Mouse (Mus musculus) left cerebral cortex, postnatal 36 days (tissue): ENCODE measurements around the gene Wnt1. TPM values are rescaled to one million over a fixed set of nuclear protein-coding genes. Genes with fewer than 3 reads are reported as not detected.
A peak's percentile ranks its signal among the peaks of the same experiment; 100 is the strongest.
"Not testable (repeated sequence)": the region's sequence is repeated elsewhere in the genome, so short reads cannot be mapped to it uniquely, and the experiment has no call there.

Experiments used
- DNase-seq, 2 experiments: peaks; one replicate each; pipeline ENCODE4 v3.0.0; 2021 to 2022; ENCODE audit warnings: low spot score in 2 of 2, mixed read lengths in 1 of 2
- intact Hi-C: fragments of 180-260 bp; cut with DNase I; formaldehyde crosslinking; loops from one replicate; pipeline ENCODE4 v1.15.1; 2025
- total RNA-seq, 2 experiments: library from RNA; stranded (reverse); gene quantifications; 2 replicates each; pipeline ENCODE4 v1.2.3; 2021

Wnt1 gene
- total RNA-seq = not detected

GRCm38 (mm10) chr15:98789661-98790535 lies at the start of gene Wnt1:
Gene Wnt1 (plus strand): TSS chr15:98789857.
- intact Hi-C loops = loop anchor here (5.0 kb wide), 1 partner anchor 128 kb away; the partner anchor contains the start of gene Ddx23
- no peak for DNase-seq

GRCm38 (mm10) chr15:98740219-98740618 lies 49.4 kb upstream of the Wnt1 start:
- intact Hi-C loops = no loop called here
- no peak for DNase-seq

- no peak for DNase-seq
- intact Hi-C loops = no loop called here
Measured at GRCm38 (mm10) chr15:98742766-98743428, 46.8 kb upstream of the Wnt1 start.

GRCm38 (mm10) chr15:98743863-98744262 lies 45.8 kb upstream of the Wnt1 start:
- intact Hi-C loops, DNase-seq: not testable (repeated sequence)

- intact Hi-C loops = no loop called here
- peak in 1 of 2 experiments; percentile 30 for DNase-seq
Measured at GRCm38 (mm10) chr15:98746344-98746965, 43.2 kb upstream of the Wnt1 start.

- DNase-seq = no peak
- intact Hi-C loops = no loop called here
Measured at GRCm38 (mm10) chr15:98747296-98747695, 42.4 kb upstream of the Wnt1 start.

GRCm38 (mm10) chr15:98749093-98749492 lies 40.6 kb upstream of the Wnt1 start:
- intact Hi-C loops = no loop called here

GRCm38 (mm10) chr15:98753021-98753423 lies 36.6 kb upstream of the Wnt1 start:
- DNase-seq = no peak
- intact Hi-C loops = no loop called here

More at GRCm38 (mm10) chr15:98749093-98749492, 40.6 kb upstream of the Wnt1 start:
- DNase-seq = no peak

GRCm38 (mm10) chr15:98754125-98754524 lies 35.5 kb upstream of the Wnt1 start:
- intact Hi-C loops = no loop called here
- no peak for DNase-seq

GRCm38 (mm10) chr15:98762201-98762621 lies 27.4 kb upstream of the Wnt1 start:
- intact Hi-C loops = loop anchor here (5.0 kb wide), 1 partner anchor 35 kb away; no protein-coding TSS in a partner anchor
- peak; percentile 74 to 79 for DNase-seq

- intact Hi-C loops = loop anchor here (5.0 kb wide), 1 partner anchor 34 kb away; no protein-coding TSS in a partner anchor
- DNase-seq = peak; percentile 97
Measured at GRCm38 (mm10) chr15:98762670-98763529, 26.8 kb upstream of the Wnt1 start, which contains the start of gene Arf3. Gene Arf3 (minus strand): TSS chr15:98763214.

GRCm38 (mm10) chr15:98765929-98766328 lies 23.7 kb upstream of the Wnt1 start:
- no peak for DNase-seq
- intact Hi-C loops = no loop called here

- DNase-seq = no peak
- intact Hi-C loops = no loop called here
Measured at GRCm38 (mm10) chr15:98768259-98768658, 21.4 kb upstream of the Wnt1 start.

- no peak for DNase-seq
- intact Hi-C loops = no loop called here
Measured at GRCm38 (mm10) chr15:98771813-98772425, 17.7 kb upstream of the Wnt1 start.

GRCm38 (mm10) chr15:98772511-98773211 lies 17.0 kb upstream of the Wnt1 start:
- intact Hi-C loops = no loop called here
- DNase-seq = no peak

- intact Hi-C loops = no loop called here
- DNase-seq = no peak
Measured at GRCm38 (mm10) chr15:98774096-98774495, 15.6 kb upstream of the Wnt1 start.

- no peak for DNase-seq
- intact Hi-C loops = no loop called here
Measured at GRCm38 (mm10) chr15:98775533-98775932, 14.1 kb upstream of the Wnt1 start.
